Mouse (Mus musculus) midbrain, embryonic 11.5 days (tissue): ENCODE measurements around the gene Ccdc162. TPM values are rescaled to one million over a fixed set of nuclear protein-coding genes. Genes with fewer than 3 reads are reported as not detected.

ENCODE experiments used
- ATAC-seq: fragments of 200-750 bp; cut with Nextera tagmentation; 2 replicates; pipeline ENCODE4 v1.8.0; 2017; ENCODE audit warnings: moderate TSS enrichment, moderate library complexity; ENCODE audit not compliant: low FRiP score
- DNase-seq: peaks from one replicate; pipeline ENCODE4 v3.0.0; 2015; ENCODE audit warnings: low spot score; ENCODE audit errors: missing footprints
- H3K27ac ChIP-seq: fragments of 300-500 bp; sonication (generic); 2 replicates; pipeline ENCODE4 v1.5.1; 2014; ENCODE audit warnings: low read depth, low read length
- H3K27me3 ChIP-seq: fragments of 300-500 bp; sonication (generic); 2 replicates; pipeline ENCODE4 v1.6.1; 2014; ENCODE audit warnings: mild to moderate bottlenecking, low read length, moderate library complexity, mixed read lengths; ENCODE audit not compliant: control insufficient read depth, insufficient read depth
- H3K36me3 ChIP-seq: fragments of 300-500 bp; sonication (generic); 2 replicates; pipeline ENCODE4 v1.6.1; 2014; ENCODE audit warnings: mild to moderate bottlenecking, low read length, moderate library complexity, mixed read lengths; ENCODE audit not compliant: control insufficient read depth, insufficient read depth
- H3K4me1 ChIP-seq: fragments of 300-500 bp; sonication (generic); 2 replicates; pipeline ENCODE4 v1.6.1; 2014; ENCODE audit warnings: low read length; ENCODE audit not compliant: control insufficient read depth, insufficient read depth
- H3K4me2 ChIP-seq: fragments of 300-500 bp; sonication (generic); 2 replicates; pipeline ENCODE4 v1.6.1; 2014; ENCODE audit warnings: mild to moderate bottlenecking, moderate library complexity
- H3K4me3 ChIP-seq: fragments of 300-500 bp; sonication (generic); 2 replicates; pipeline ENCODE4 v1.5.1; 2014; ENCODE audit warnings: low read depth, low read length
- H3K9ac ChIP-seq: fragments of 300-500 bp; sonication (generic); 2 replicates; pipeline ENCODE4 v1.6.1; 2014; ENCODE audit warnings: low read length
- H3K9me3 ChIP-seq: fragments of 300-500 bp; sonication (generic); 2 replicates; pipeline ENCODE4 v1.6.1; 2016; ENCODE audit warnings: low read length; ENCODE audit not compliant: control insufficient read depth
- WGBS: fragments of 180-500 bp; shearing (Covaris S2); extraction: QIAGEN DNeasy Blood & Tissue Kit; methylation state at CpG from one replicate; pipeline ENCODE4 v1.1.7; 2014; 5-methylcytosine and 5-hydroxymethylcytosine counted together
- polyA plus RNA-seq: library from polyadenylated mRNA; unstranded; fragments of >200 nt; fragmentation: Nextera tagmentation; extraction: Ambion mirVana; gene quantifications from 2 replicates; pipeline ENCODE4 v1.2.1, GENCODE M21; 2014

Ccdc162 gene
- polyA plus RNA-seq, 1 experiment from 2014 or later, result 0.33 TPM

DNA sequence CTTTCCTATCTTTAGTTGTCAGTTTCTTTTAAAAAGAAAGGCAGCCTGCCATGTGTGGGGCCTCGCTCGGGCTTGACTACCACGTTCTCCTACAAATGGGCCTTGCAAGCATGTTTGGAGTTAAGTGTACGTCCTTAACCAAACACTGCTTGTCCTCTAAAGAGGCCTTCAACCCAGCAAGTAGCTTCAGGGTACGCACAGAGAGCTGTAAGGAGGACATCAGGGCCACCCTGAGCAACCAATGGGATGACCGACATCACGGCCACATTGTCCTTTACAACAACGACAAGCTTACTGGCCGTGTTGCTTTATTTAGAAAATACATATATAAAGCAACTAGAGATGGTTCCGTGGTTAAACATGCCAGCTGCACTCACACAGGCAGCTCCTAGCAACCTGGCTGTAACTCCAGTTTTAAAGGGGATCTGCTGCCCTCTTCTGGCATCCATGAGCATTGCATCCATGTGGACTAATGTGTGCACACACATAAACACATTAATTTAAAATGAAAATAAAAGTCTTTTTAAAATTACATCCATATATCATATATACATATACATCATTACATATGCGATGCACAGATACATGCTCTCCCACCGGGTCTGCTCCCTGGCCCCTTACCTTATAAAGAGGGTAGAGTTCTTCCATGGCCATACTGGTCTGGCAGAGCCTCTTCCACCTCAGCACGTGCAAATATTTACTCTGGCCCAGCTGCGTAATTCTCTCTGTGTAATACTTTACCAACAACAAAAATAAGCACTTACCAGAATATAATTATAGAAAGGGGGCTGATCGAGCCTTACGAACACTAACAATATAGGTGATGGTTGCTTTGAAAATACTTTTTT is 33.7 kb downstream of the Ccdc162 start:
- Histone ChIP-seq H3K9me3 (no peaks in the 10 kb centered on the region), H3K36me3 (no peaks in the 10 kb centered on the region), H3K27ac (no peak overlapping the region), H3K27me3 (peaks cover 4% of the 10 kb centered on the region; the same call in 1 of the 2 replicates), H3K4me3 (no peak overlapping the region), H3K9ac (no peak overlapping the region), H3K4me1 (peaks cover 4% of the 10 kb centered on the region; the same call in 1 of the 2 replicates), H3K4me2 (no peak overlapping the region)
- WGBS, result 42% methylated on average over 16 of the region's 16 CpGs
- ATAC-seq, result peak; percentile 50
- peak; percentile 97 for DNase-seq

GRCm38 (mm10) chr10:41678746-41679360 is 37.6 kb downstream of the Ccdc162 start:
- Histone ChIP-seq H3K27ac (no peak overlapping the region), H3K4me2 (peak overlapping the region; percentile 33), H3K9ac (no peak overlapping the region), H3K9me3 (no peaks in the 10 kb centered on the region), H3K4me3 (no peak overlapping the region), H3K27me3 (no peaks in the 10 kb centered on the region; the same call in 1 of the 2 replicates), H3K4me1 (peaks cover 4% of the 10 kb centered on the region; the same call in 1 of the 2 replicates), H3K36me3 (no peaks in the 10 kb centered on the region)
- ATAC-seq (peak; percentile 81), DNase-seq (peak; percentile 91)
- WGBS, result 26% methylated on average over 18 of the region's 18 CpGs

DNA sequence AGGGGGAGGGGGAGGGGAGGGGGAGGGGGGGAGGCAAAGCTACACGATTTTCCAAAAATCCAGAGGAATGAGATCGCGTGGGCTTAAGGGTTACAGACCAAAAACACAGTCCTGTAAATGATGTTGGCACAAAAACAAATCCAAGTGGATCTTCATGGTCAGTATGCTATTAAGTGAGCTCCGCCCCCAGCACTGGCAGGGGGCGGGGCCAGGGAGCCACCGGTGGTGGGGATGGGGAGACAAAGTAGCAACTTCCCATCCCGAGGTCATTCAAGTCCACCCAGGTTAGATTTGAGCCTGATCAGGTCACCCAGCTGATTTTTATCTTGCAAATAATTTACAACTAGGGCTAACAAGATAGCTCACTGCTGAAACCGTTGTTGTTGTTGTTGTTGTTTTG is 39.0 kb downstream of the Ccdc162 start:
- Histone ChIP-seq H3K9me3 (no peaks in the 10 kb centered on the region), H3K4me1 (peaks cover 4% of the 10 kb centered on the region; the same call in 1 of the 2 replicates), H3K27me3 (no peaks in the 10 kb centered on the region), H3K4me2 (no peak overlapping the region), H3K27ac (no peak overlapping the region), H3K4me3 (no peak overlapping the region), H3K36me3 (no peaks in the 10 kb centered on the region), H3K9ac (no peak overlapping the region)
- 74% methylated on average over 8 of the region's 8 CpGs for WGBS
- DNase-seq, result no peak
- no peak for ATAC-seq

GRCm38 (mm10) chr10:41676661-41677061 is 39.8 kb downstream of the Ccdc162 start:
- no peak overlapping the region for H3K9ac ChIP-seq
- H3K27ac ChIP-seq, result no peak overlapping the region
- H3K4me2 ChIP-seq, result no peak overlapping the region
- DNase-seq (no peak), ATAC-seq (no peak)
- H3K4me1 ChIP-seq, result peaks cover 4% of the 10 kb centered on the region; the same call in 1 of the 2 replicates
- no peaks in the 10 kb centered on the region for H3K36me3 ChIP-seq
- H3K9me3 ChIP-seq, result no peaks in the 10 kb centered on the region
- WGBS, result 81% methylated on average over 6 of the region's 6 CpGs
- no peaks in the 10 kb centered on the region for H3K27me3 ChIP-seq
- H3K4me3 ChIP-seq, result no peak overlapping the region

- H3K36me3 ChIP-seq, result no peaks in the 10 kb centered on the region
- ATAC-seq, result no peak
Measured at GRCm38 (mm10) chr10:41675842-41676571, 40.4 kb downstream of the Ccdc162 start.

DNA sequence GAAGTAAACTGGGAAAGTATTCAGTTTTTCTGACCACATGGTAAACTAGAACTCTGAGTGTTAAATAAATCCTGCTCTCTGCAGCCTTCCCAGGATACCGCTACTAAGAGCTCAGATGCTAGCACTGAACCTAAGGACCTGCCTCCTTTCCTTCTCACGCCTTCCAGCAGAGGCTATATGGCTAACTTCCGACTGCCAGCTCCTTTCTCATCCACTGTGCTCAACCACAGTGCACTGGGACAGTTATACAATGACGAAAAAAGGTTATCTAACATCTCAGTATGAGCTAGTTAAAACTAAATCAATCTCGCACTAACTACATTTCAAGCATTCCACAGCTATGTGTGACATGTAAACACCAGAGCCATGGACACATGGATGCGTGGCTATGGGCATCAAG is 41.2 kb downstream of the Ccdc162 start:
- no peak overlapping the region for H3K27ac ChIP-seq
- no peaks in the 10 kb centered on the region for H3K27me3 ChIP-seq
- H3K4me3 ChIP-seq, result no peak overlapping the region
- DNase-seq (no peak), ATAC-seq (no peak)
- H3K4me1 ChIP-seq, result peaks cover 4% of the 10 kb centered on the region; the same call in 1 of the 2 replicates
- no peaks in the 10 kb centered on the region for H3K9me3 ChIP-seq
- H3K9ac ChIP-seq, result no peak overlapping the region
- H3K36me3 ChIP-seq, result no peaks in the 10 kb centered on the region
- 83% methylated on average over 6 of the region's 6 CpGs for WGBS
- H3K4me2 ChIP-seq, result no peak overlapping the region

More at GRCm38 (mm10) chr10:41675842-41676571, 40.4 kb downstream of the Ccdc162 start:
- no peak overlapping the region for H3K4me3 ChIP-seq
- no peak overlapping the region for H3K27ac ChIP-seq
- H3K4me1 ChIP-seq, result peaks cover 4% of the 10 kb centered on the region; the same call in 1 of the 2 replicates
- no peaks in the 10 kb centered on the region for H3K9me3 ChIP-seq
- WGBS, result 89% methylated on average over 6 of the region's 6 CpGs
- H3K9ac ChIP-seq, result no peak overlapping the region
- no peak for DNase-seq
- H3K27me3 ChIP-seq, result no peaks in the 10 kb centered on the region
- H3K4me2 ChIP-seq, result no peak overlapping the region

- H3K27me3 ChIP-seq, result no peaks in the 10 kb centered on the region
- no peak overlapping the region for H3K4me3 ChIP-seq
- ATAC-seq (no peak), DNase-seq (no peak)
- H3K9ac ChIP-seq, result no peak overlapping the region
- H3K27ac ChIP-seq, result no peak overlapping the region
- H3K9me3 ChIP-seq, result no peaks in the 10 kb centered on the region
- no peaks in the 10 kb centered on the region for H3K36me3 ChIP-seq
- H3K4me2 ChIP-seq, result no peak overlapping the region
- WGBS, result 79% methylated on average over 3 of the region's 3 CpGs
- H3K4me1 ChIP-seq, result peaks cover 4% of the 10 kb centered on the region; the same call in 1 of the 2 replicates
Measured at GRCm38 (mm10) chr10:41674362-41674761, 42.1 kb downstream of the Ccdc162 start.

DNA sequence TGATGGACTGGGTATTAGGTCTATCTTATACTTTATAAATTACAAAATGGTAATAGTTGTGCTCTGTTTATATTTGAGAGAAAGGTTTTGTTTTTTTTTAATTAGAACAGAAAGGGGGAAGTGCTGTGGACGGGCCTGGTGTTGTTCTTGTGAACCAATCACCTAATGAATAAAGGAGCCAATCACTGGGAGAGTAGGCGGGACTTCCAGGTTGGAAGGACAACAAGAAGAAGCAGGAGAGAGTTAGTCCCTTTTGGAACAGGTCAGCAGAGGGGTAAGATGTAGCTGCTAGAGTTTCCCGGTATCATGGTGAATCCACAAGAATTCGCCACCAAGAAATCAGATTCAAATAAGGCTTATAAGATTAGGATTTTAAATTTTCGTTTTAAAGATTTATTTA is 46.2 kb downstream of the Ccdc162 start:
- no peak overlapping the region for H3K4me3 ChIP-seq
- H3K36me3 ChIP-seq, result no peaks in the 10 kb centered on the region
- no peak overlapping the region for H3K27ac ChIP-seq
- no peaks in the 10 kb centered on the region for H3K27me3 ChIP-seq
- H3K4me2 ChIP-seq, result no peak overlapping the region
- DNase-seq (no peak), ATAC-seq (no peak)
- H3K9ac ChIP-seq, result no peak overlapping the region
- WGBS, result 79% methylated on average over 5 of the region's 5 CpGs
- no peaks in the 10 kb centered on the region for H3K4me1 ChIP-seq
- H3K9me3 ChIP-seq, result no peaks in the 10 kb centered on the region
